Mouse (Mus musculus) heart, adult 2 months (tissue): Measurements from ENCODE around the gene Ccdc148.

Experiments
- CTCF ChIP-seq: fragments of 200-600 bp; IDR thresholded peaks from 2 replicates; pipeline ENCODE4 v1.8.1; 2022; ENCODE audit warnings: antibody characterized with exemption, mild to moderate bottlenecking, moderate library complexity
- POLR2A ChIP-seq: fragments of 200-500 bp; IDR thresholded peaks from 2 replicates; pipeline ENCODE4 v1.6.1; 2011; ENCODE audit warnings: mild to moderate bottlenecking, low read depth, low read length, control low read depth; ENCODE audit not compliant: insufficient read depth

GRCm38 (mm10) chr2:59055615-59056145 is 104.8 kb downstream of the Ccdc148 start:
- TF ChIP-seq CTCF (no peak), POLR2A (no peak)
